Mouse (Mus musculus) c-Kit-positive CD71-positive TER-119-negative erythroid progenitor cells, embryonic 14.5 days (primary cell): ENCODE measurements around the gene Scgb2b2.

Source experiments
- DNase-seq: peaks from one replicate; pipeline ENCODE4 v3.0.0-alpha.2; 2013; ENCODE audit warnings: low read depth

The Scgb2b2 gene

DNA sequence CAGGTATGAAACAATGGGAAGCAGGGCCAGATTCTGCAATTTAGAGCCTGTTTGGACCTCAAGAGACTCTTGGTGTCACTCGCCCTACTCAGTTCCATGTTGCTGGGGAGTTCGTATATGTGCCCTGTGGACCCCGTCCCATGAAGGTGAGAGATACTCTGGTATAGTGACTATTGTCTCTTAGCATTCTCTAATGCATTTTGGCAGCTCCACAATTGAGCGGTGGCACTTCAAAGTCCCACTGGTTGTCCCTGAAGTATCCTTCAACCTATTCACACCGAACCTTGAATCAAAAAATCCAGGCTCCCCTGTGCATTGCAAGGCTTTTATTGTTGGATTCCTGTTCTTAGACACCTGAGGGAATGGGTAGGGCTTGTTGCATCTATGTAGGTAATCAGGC is at the start of gene Scgb2b2:
Scgb2b2 (plus strand) TSS at position 301 of the 400 bp plus-strand sequence.
- no peak for DNase-seq

DNA sequence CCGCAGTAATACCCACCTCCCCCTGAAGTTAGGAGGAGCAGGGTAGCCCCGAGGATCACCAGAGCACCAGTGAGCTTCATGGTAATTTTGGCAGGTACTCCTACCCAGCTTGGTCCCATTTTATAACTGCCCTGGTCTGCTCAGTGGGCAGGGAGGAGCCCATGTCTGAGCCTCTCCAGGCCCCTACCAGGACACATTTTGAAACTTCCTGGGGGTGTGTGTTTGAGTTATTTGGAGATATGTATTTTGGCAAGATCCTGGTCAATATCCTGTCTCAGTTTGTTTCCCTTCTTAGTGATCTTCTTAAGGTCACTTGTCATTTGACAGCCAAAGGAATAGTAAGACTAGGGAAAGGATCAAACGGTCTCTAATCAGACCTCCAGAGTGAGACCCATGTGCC is 1.4 kb downstream of the Scgb2b2 start, which contains the start of gene Scgb1b2:
Scgb1b2 (minus strand) TSS at position 101 of the 400 bp plus-strand sequence.
- DNase-seq: no peak
